Mouse (Mus musculus) thymus, adult 2 months (tissue): ENCODE data around the gene Gm11444.

Experiments
- CTCF ChIP-seq: fragments of 200-500 bp; IDR thresholded peaks from 2 replicates; pipeline ENCODE4 v1.5.1; 2012; ENCODE audit warnings: mild to moderate bottlenecking, control low read depth, low read length, moderate library complexity, borderline replicate concordance; ENCODE audit not compliant: control insufficient read depth, poor library complexity, insufficient read depth; ENCODE audit errors: extremely low read depth
- POLR2A ChIP-seq: fragments of 200-500 bp; IDR thresholded peaks from 2 replicates; pipeline ENCODE4 v1.6.1; 2012; ENCODE audit warnings: mild to moderate bottlenecking, low read length, control low read depth, moderate library complexity; ENCODE audit not compliant: control insufficient read depth, poor library complexity, insufficient read depth; ENCODE audit errors: extremely low read depth

DNA sequence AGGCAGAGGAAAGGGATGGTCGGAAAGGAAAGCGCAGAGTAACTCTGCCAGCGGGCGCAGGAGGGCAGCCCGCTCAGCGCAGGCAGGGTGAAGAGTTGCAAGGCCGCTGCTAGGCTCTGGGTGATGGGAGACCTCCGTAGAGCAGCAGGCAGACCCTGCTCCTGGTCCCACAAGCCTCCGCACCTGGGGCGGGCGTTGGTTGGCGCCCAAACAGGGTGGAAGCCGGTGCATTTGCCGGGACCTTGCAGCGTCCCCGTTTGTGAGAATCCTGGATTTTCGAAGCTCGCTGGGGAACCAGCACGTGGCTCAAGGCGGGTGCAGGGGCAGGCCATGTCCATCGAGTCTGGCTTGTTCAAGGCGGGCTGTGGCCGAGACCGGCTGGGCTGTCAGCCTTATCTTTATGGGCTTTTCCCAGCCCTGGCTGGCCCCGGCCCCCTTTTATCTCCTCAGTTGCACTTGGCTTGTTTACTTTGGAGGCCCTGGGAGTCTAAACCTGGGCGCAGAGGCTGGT, 38.4 kb upstream of the Gm11444 start:
- TF ChIP-seq CTCF (no peak), POLR2A (no peak)
